Mouse (Mus musculus) testis, adult 2 months (tissue): ENCODE measurements around the gene Gm11627.
"Not testable (repeated sequence)": the region's sequence is repeated elsewhere in the genome, so short reads cannot be mapped to it uniquely, and the experiment has no call there.

Experiments
- CTCF ChIP-seq: fragments of 200-500 bp; IDR thresholded peaks from 2 replicates; pipeline ENCODE4 v1.5.1; 2012; ENCODE audit warnings: low read depth, mild to moderate bottlenecking, inconsistent platforms, low read length, moderate library complexity; ENCODE audit not compliant: control insufficient read depth, insufficient read depth, insufficient replicate concordance
- POLR2A ChIP-seq: fragments of 200-500 bp; IDR thresholded peaks from 2 replicates; pipeline ENCODE4 v1.6.1; 2012; ENCODE audit warnings: low read depth, mild to moderate bottlenecking, inconsistent platforms, low read length, moderate library complexity; ENCODE audit not compliant: control insufficient read depth

DNA sequence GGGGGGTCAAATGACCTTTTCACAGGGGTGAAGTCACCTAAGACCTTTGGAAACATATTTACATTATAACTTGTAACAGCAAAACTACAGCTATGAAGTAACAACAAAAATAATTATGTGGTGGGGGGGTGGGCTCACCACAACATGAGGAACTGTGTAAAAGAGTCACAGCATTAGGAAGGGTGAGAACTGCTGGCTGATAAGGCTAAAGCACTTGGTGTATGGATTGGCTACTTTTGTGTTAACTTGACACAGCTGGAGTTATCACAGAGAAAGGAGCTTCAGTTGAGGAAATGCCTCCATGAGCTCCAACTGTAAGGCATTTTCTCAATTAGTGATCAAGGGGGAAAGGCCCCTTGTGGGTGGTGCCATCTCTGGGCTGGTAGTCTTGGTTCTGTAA lies 39.0 kb downstream of the Gm11627 start:
- not testable (repeated sequence) for TF ChIP-seq POLR2A, CTCF
